Mouse (Mus musculus) MEL-GATA-1-ER (cell line): ENCODE results near the gene Olfr1306.

Source experiments
- DNase-seq: peaks from one replicate; pipeline ENCODE4 v3.0.0-alpha.2; 2012; ENCODE audit warnings: low read depth; ENCODE audit errors: extremely low read depth

Olfr1306 gene

DNA sequence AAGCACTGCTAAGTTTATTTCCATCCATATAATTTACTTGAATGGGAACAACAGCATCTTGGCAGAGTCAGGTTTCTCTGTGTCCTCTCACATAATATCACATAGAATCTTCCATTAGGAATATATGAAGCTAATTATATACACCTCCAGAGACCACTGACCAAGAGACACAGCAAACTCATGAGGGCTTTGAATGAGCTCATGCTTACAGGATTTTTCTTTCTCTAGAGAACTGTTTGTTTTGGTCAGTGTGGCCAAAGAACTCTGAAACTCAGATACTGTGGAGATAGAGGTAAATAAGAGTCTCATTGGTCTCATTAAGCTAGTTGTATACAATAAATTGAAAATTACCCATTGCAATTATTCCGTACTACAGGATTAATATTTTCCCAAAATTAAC, at the start of gene Olfr1306:
Gene Olfr1306 (minus strand): TSS at position 101 of the 400 bp plus-strand sequence.
- DNase-seq, result no peak

DNA sequence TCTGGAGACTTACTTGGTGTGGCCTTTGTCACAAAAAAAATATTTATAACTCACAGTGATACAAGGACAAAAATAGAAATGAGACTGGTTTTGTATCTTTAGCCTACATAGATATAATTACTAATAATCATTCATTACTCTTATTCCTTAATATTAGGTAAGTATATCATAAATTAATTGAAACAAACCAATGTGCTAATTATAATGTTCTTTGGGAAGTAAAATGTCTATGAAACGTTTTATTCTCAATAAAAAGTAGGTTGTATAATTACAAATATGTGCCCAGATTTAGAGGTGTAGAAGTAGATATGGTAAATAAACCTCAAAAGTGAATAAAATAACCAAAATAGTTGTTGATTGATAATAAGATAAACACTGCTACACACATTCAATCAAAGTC, 48.8 kb upstream of the Olfr1306 start, which contains the start of gene Olfr1308:
Gene Olfr1308 (minus strand): TSS at position 101 of the 400 bp plus-strand sequence.
- no peak for DNase-seq

GRCm38 (mm10) chr2:111949340-111949739, 33.3 kb upstream of the Olfr1306 start, which contains the start of gene Olfr1307:
Gene Olfr1307 (minus strand): TSS chr2:111949440.
- no peak for DNase-seq

- DNase-seq, result no peak
Measured at GRCm38 (mm10) chr2:111877049-111877448, 39.0 kb downstream of the Olfr1306 start, which contains the start of gene Olfr1305. Gene Olfr1305 (minus strand): TSS chr2:111877149.
